Mouse (Mus musculus): ENCODE results near the gene Uba6. TPM values are rescaled to one million over a fixed set of nuclear protein-coding genes. Genes with fewer than 3 reads are reported as not detected.

The Uba6 gene
- polyA plus RNA-seq (2016; fragmentation: Nextera tagmentation; extraction: Ambion mirVana): 14.4 and 16.9 TPM in 2 replicates

DNA sequence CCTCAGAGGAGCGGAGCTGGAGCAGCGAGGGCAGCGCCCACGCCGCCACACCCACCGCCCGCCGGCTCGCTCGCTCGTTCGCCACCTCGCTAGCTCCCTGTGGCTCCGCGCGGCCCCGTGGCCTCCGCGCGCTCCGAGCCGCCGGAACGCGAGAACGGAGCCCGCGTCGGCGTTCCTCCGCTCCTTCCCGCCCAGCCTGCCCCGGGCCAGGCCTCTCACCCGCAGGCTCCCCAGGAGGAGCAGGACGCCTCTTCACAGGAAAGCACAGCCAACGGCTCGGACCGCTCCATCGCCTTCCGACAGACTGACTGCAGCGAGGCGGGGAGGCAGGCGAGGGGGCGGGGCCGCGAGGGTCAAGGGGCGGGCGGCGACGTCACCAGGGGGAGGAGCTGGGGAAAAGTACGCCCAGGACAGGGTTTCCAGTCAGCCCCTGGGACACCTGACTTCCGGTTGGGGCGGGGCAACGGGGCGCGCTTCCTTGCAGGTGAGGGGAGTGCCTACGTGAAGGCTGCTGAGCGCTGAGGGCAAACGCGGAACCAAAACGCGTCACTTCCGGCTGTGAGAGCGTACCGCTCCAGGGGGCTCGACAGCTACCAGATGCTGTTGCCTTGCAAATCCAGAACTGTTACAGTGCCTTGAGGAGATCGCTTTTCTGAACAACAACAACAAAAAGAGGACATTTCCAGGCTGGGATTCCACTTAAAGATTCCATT, at the start of gene Uba6:
Gene Uba6, minus strand, starts transcription at position 355 of the 713 bp plus-strand sequence.
- peaks cover 11% of the 10 kb centered on the region for H3K4me1 ChIP-seq (replicated peaks)
- WGBS: 1% methylated on average over 67 of the region's 67 CpGs
- peak within 1 kb of the TSS; percentile 93 for H3K27ac ChIP-seq
- H3K36me3 ChIP-seq: peaks cover 17% of the 10 kb centered on the region
- H3K27me3 ChIP-seq (ENCODE audit: insufficient read depth, poor library complexity, severe bottlenecking): no peaks in the 10 kb centered on the region
- no peaks in the 10 kb centered on the region for H3K9me3 ChIP-seq
- peak; percentile 100 for DNase-seq (ENCODE audit: low spot score)
- H3K4me3 ChIP-seq: peak within 1 kb of the TSS; percentile 82

DNA sequence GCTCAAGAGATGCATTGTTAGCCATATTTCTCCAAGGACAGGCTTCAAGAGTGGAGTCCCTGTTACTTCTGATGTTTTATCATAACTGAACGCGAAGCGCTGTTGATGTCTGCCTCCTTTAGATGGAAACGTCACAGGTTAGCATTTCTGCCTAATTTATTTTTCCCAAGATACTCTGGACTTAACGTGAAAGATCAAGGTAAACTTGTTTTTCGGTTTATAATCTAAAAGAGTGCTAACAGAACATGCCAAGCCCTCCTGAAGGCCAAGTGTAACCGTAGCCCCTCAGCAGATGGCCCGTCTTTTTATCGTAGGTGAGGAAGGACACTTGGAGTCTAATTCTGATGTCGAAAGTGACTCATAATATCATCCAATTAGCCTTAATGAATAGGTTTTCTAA, 25.2 kb upstream of the Uba6 start, which contains the start of gene Gnrhr:
Gene Gnrhr, minus strand, starts transcription at position 101 of the 400 bp plus-strand sequence.
- H3K27ac ChIP-seq: no peak within 1 kb of the TSS
- H3K36me3 ChIP-seq: no peaks in the 10 kb centered on the region
- 94% methylated on average over 10 of the region's 10 CpGs for WGBS
- no peaks in the 10 kb centered on the region for H3K4me1 ChIP-seq (replicated peaks)
- no peak for DNase-seq (ENCODE audit: low spot score)
- no peaks in the 10 kb centered on the region for H3K9me3 ChIP-seq
- no peaks in the 10 kb centered on the region for H3K27me3 ChIP-seq (ENCODE audit: insufficient read depth, poor library complexity, severe bottlenecking)
- no peak within 1 kb of the TSS for H3K4me3 ChIP-seq

DNA sequence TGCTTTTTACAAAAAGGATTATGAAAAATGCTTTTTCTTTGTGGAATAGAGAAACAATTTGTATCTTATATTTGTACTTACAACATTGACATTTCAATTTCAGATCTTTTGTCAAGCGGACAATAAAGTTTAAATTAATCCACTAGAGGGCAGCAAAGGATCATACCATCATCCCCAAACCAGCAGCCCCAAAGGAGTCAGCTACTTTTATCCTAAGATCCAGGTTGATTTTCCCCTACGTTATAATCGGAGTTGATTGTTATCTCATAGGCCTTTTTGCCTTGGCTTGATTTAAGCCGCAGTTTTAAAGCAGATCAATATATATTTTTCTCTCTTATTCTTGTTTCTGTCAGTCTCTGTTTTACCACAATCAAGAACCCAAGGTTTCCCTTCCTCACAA, 18.8 kb upstream of the Uba6 start:
- 21% methylated on average over 4 of the region's 4 CpGs for WGBS
- no peaks in the 10 kb centered on the region for H3K36me3 ChIP-seq
- no peaks in the 10 kb centered on the region for H3K4me1 ChIP-seq (replicated peaks)
- DNase-seq (ENCODE audit: low spot score): no peak
- H3K27me3 ChIP-seq (ENCODE audit: insufficient read depth, poor library complexity, severe bottlenecking): no peaks in the 10 kb centered on the region
- no peak overlapping the region for H3K27ac ChIP-seq
- H3K9me3 ChIP-seq: no peaks in the 10 kb centered on the region
- H3K4me3 ChIP-seq: no peak overlapping the region

DNA sequence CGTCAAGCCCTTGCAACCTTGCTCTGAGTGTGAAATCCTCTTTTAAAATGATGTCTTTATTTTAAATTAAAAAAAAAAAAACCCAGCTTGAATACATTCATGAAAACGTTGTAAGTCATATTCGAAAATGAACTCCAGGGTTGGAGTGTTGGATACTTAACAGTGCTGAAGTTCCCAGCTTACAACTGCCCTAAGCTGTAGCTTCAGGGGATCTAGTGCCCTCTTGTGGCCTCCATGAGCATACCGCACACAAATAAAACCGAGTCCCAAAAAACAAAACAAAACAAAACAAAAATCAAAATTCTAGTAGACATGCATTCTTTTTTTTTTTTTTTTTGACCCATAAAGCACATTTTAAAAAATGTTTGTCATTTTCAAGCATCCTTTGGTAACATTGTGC, 18.2 kb upstream of the Uba6 start:
- WGBS: 21% methylated on average over 5 of the region's 5 CpGs
- no peak overlapping the region for H3K4me3 ChIP-seq
- no peaks in the 10 kb centered on the region for H3K9me3 ChIP-seq
- no peaks in the 10 kb centered on the region for H3K36me3 ChIP-seq
- DNase-seq (ENCODE audit: low spot score): no peak
- no peaks in the 10 kb centered on the region for H3K4me1 ChIP-seq (replicated peaks)
- H3K27me3 ChIP-seq (ENCODE audit: insufficient read depth, poor library complexity, severe bottlenecking): no peaks in the 10 kb centered on the region
- H3K27ac ChIP-seq: no peak overlapping the region

DNA sequence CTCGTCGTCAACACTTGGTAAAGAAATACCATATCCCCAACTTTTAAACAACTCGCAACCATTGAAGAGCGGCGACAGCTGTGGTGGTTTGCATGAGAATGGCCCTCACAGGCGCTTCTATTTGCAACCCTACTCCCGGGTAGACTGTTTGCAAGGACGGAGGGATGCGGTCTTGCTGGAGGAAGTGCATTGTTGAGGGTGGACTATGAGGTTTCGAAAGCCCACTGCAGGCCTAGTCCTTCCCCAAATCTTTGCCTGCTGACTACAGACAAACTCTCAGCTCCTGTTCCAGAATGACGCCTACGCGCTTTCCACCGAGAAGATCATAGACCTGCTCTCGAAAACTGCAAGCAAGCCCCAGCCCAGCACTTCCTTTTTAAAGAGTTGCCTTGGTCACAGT, 17.7 kb upstream of the Uba6 start:
- WGBS: 44% methylated on average over 15 of the region's 15 CpGs
- Histone ChIP-seq H3K4me3 (no peak overlapping the region), H3K27ac (no peak overlapping the region), H3K27me3 (ENCODE audit: insufficient read depth, poor library complexity, severe bottlenecking) (no peaks in the 10 kb centered on the region), H3K4me1 (replicated peaks) (no peaks in the 10 kb centered on the region), H3K9me3 (no peaks in the 10 kb centered on the region), H3K36me3 (no peaks in the 10 kb centered on the region)
- DNase-seq (ENCODE audit: low spot score): no peak

- Histone ChIP-seq H3K9me3 (no peaks in the 10 kb centered on the region), H3K4me1 (replicated peaks) (no peaks in the 10 kb centered on the region), H3K27me3 (ENCODE audit: insufficient read depth, poor library complexity, severe bottlenecking) (no peaks in the 10 kb centered on the region), H3K36me3 (no peaks in the 10 kb centered on the region), H3K27ac (no peak overlapping the region), H3K4me3 (no peak overlapping the region)
- no peak for DNase-seq (ENCODE audit: low spot score)
- WGBS: 82% methylated on average over 6 of the region's 6 CpGs
Observed at GRCm38 (mm10) chr5:86187441-86187840, 14.8 kb upstream of the Uba6 start.

GRCm38 (mm10) chr5:86173778-86174177, 1.2 kb upstream of the Uba6 start:
- Histone ChIP-seq H3K27ac (peak overlapping the region; percentile 93), H3K4me1 (replicated peaks) (peaks cover 11% of the 10 kb centered on the region), H3K4me3 (no peak overlapping the region), H3K27me3 (ENCODE audit: insufficient read depth, poor library complexity, severe bottlenecking) (no peaks in the 10 kb centered on the region), H3K36me3 (peaks cover 7% of the 10 kb centered on the region), H3K9me3 (no peaks in the 10 kb centered on the region)
- 53% methylated on average over 2 of the region's 2 CpGs for WGBS
- DNase-seq (ENCODE audit: low spot score): no peak

GRCm38 (mm10) chr5:86172088-86172448, 535 bp downstream of the Uba6 start:
- H3K36me3 ChIP-seq: peaks cover 20% of the 10 kb centered on the region

DNA sequence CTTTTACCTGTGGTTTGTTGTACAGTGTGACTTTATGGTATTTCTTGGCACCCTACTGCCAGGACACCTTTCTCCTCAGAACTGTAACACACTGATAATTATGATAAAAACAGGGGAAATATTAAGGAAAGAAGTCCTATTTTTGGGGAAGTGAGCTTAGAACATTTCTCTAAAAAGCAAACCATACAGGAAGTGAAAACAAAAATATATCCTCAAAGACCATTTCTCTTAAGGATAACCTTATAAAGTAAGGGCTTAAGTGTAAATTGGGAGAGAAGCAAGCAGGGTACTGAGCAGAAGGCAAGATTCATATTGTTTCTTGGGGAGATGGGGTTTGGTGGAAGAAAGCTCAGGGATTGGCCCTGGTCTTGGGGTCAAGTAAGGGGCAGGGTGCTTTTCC, 42.8 kb downstream of the Uba6 start:
- no peaks in the 10 kb centered on the region for H3K4me1 ChIP-seq (replicated peaks)
- H3K27ac ChIP-seq: no peak overlapping the region
- H3K27me3 ChIP-seq (ENCODE audit: insufficient read depth, poor library complexity, severe bottlenecking): no peaks in the 10 kb centered on the region
- no peaks in the 10 kb centered on the region for H3K9me3 ChIP-seq
- peaks cover 66% of the 10 kb centered on the region for H3K36me3 ChIP-seq
- no peak overlapping the region for H3K4me3 ChIP-seq
- no peak for DNase-seq (ENCODE audit: low spot score)

More at GRCm38 (mm10) chr5:86172088-86172448, 535 bp downstream of the Uba6 start:
- H3K27ac ChIP-seq: peak overlapping the region; percentile 93
- DNase-seq (ENCODE audit: low spot score): no peak
- H3K27me3 ChIP-seq (ENCODE audit: insufficient read depth, poor library complexity, severe bottlenecking): no peaks in the 10 kb centered on the region
- peaks cover 11% of the 10 kb centered on the region for H3K4me1 ChIP-seq (replicated peaks)
- peak overlapping the region; percentile 82 for H3K4me3 ChIP-seq
- no peaks in the 10 kb centered on the region for H3K9me3 ChIP-seq
- 0% methylated on average over 15 of the region's 15 CpGs for WGBS

GRCm38 (mm10) chr5:86128749-86129148, 43.9 kb downstream of the Uba6 start:
- no peak overlapping the region for H3K4me3 ChIP-seq
- no peak for DNase-seq (ENCODE audit: low spot score)
- no peaks in the 10 kb centered on the region for H3K27me3 ChIP-seq (ENCODE audit: insufficient read depth, poor library complexity, severe bottlenecking)
- H3K4me1 ChIP-seq (replicated peaks): no peaks in the 10 kb centered on the region
- peaks cover 70% of the 10 kb centered on the region for H3K36me3 ChIP-seq
- no peak overlapping the region for H3K27ac ChIP-seq
- no peaks in the 10 kb centered on the region for H3K9me3 ChIP-seq
- 94% methylated on average over 1 of the region's 1 CpGs for WGBS

DNA sequence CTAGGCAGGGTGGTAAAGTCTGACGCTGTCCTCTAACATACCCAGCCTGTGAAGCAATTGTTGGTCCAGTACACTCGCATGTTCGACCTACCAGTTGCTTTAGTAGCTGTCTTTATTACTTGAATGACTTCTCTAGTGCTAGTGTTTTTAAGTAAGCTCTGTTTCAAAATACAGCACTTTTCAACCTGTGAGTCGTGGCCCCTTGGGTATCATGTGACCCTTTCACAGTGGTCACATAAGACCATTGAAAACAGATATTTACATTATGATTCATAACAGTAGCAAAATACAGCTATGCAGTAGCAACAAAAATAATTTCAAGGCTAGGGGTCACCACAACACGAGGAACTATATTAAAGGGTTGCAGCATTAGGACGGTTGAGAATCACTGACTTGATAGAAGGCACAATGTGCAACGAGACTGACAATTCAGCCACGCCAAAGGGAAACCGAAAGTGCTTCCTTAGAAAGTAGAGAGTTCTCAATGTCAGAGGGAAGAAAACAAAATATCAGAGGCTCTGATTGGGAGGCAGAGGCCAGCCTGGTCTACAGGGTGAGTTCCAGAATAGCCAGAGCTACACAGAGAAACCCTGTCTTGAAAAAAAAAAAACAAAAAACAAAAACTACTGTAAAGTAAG, 54.0 kb downstream of the Uba6 start:
- H3K27ac ChIP-seq: no peak overlapping the region
- H3K4me3 ChIP-seq: no peak overlapping the region
- WGBS: 91% methylated on average over 9 of the region's 9 CpGs
- peaks cover 45% of the 10 kb centered on the region for H3K36me3 ChIP-seq
- no peaks in the 10 kb centered on the region for H3K9me3 ChIP-seq
- no peaks in the 10 kb centered on the region for H3K27me3 ChIP-seq (ENCODE audit: insufficient read depth, poor library complexity, severe bottlenecking)
- DNase-seq (ENCODE audit: low spot score): no peak
- no peaks in the 10 kb centered on the region for H3K4me1 ChIP-seq (replicated peaks)

DNA sequence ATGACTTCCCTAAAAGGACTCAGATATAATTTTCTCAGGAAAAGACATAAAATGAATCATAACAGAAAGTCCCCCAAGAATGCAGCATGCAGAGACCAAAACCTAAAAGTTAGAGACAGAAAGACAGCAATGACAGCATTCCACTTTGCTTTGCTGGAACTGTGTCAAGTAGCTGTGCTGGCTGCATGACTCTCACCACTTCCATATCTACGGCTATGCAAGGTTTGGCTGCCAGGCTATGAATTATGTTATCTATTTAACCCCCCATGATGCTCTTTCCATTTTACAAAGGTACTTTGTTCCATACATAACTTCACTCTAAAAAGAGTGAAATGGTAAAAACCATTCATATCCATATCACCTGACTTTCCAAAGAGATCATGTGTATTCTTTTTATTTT, 58.6 kb downstream of the Uba6 start:
- Histone ChIP-seq H3K4me3 (no peak overlapping the region), H3K27ac (no peak overlapping the region), H3K4me1 (replicated peaks) (no peaks in the 10 kb centered on the region), H3K9me3 (no peaks in the 10 kb centered on the region), H3K27me3 (ENCODE audit: insufficient read depth, poor library complexity, severe bottlenecking) (no peaks in the 10 kb centered on the region), H3K36me3 (peaks cover 34% of the 10 kb centered on the region)
- WGBS: 92% methylated on average over 1 of the region's 1 CpGs
- no peak for DNase-seq (ENCODE audit: low spot score)

- H3K4me1 ChIP-seq (replicated peaks): no peaks in the 10 kb centered on the region
- DNase-seq (ENCODE audit: low spot score): no peak
- 89% methylated on average over 2 of the region's 2 CpGs for whole genome bisulfite sequencing
- no peak overlapping the region for H3K4me3 ChIP-seq
- H3K27me3 ChIP-seq (ENCODE audit: insufficient read depth, poor library complexity, severe bottlenecking): no peaks in the 10 kb centered on the region
- no peaks in the 10 kb centered on the region for H3K9me3 ChIP-seq
- H3K36me3 ChIP-seq: peaks cover 28% of the 10 kb centered on the region
- no peak overlapping the region for H3K27ac ChIP-seq
Observed at GRCm38 (mm10) chr5:86113037-86113436, 59.6 kb downstream of the Uba6 start.

Data from hindbrain, embryonic 10.5 days (tissue).